Mouse (Mus musculus): Measurements from ENCODE around the gene Rin1. TPM values are rescaled to one million over a fixed set of nuclear protein-coding genes. Genes with fewer than 3 reads are reported as not detected.
A peak's percentile ranks its signal among the peaks of the same experiment; 100 is the strongest.

The Rin1 gene
- polyA plus RNA-seq, 1 experiment from 2014 or later: 2.4 TPM

DNA sequence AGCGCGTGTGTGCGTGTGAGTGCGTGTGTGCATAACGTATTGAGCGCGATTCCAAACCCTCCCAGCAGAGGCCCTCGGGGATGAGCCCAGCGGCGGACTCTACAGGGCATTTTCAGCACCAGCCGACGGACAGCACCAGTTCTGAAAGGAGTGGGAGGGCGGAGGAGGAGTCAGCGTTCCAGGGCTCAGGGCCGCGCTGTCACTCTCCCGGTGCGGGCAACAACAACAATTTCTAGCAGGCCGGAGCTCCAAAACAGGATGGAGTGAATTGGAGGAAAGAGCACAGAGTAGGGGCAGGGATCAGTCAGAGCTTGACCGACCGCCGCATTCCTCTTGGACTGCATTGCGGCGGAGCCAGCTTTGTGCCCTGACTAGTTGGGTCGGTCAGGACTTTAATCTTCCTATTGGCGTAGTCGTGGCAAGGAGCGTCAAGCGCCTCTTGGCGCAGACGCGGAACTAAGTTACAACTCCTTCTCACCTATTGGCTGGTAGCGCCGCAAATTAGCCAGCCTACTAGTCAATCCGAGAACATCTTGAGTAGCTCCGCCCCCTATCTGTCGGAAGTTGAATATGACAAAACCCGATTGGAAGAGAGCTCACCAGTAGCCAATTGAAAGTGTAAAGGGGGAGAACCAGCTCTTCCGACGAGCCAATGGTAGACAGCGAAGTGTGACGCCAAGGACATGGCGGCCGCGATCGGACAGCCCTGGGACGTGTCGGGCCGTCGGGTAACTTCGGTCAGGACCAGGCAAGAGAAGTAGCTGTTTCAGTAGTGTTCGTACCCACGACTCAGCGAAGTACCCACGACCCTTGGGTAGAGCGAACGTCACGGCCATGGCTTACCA is 37.8 kb downstream of the Rin1 start, which contains the start of gene Yif1a:
Yif1a (plus strand) TSS at position 655 of the 845 bp plus-strand sequence.
- ATAC-seq (ENCODE audit: insufficient number of reproducible peaks, insufficient read depth, low FRiP score, low TSS enrichment): peak; percentile 94
- under 1% methylated on average over 58 of the region's 58 CpGs for WGBS
- Histone ChIP-seq H3K4me2 (replicated peaks) (peak within 1 kb of the TSS; percentile 77), H3K27me3 (peaks cover 34% of the 10 kb centered on the region), H3K9me3 (no peaks in the 10 kb centered on the region), H3K4me3 (peak within 1 kb of the TSS; percentile 79), H3K9ac (peak within 1 kb of the TSS; percentile 75), H3K27ac (peak within 1 kb of the TSS; percentile 65), H3K36me3 (peaks cover 27% of the 10 kb centered on the region), H3K4me1 (peaks cover 23% of the 10 kb centered on the region)

DNA sequence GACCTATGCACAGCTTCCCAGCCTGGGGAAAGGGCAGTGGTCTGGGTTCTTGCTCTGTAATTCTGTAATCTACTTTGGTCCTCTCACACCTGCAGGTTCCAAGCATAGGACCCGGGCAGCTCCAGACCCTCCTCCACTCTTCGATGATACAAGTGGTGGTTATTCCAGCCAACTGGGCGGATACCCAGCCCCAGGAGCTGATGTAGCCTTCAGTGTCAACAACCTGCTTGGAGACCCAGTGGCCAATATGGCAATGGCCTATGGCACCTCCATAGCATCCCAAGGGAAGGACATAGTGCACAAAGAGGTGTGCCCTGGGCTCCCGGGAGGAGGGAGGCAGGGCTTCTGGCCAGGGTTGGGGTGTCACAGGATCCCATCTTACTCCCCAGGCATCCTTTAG is 39.0 kb downstream of the Rin1 start:
- Histone ChIP-seq H3K9ac (peak overlapping the region; percentile 75), H3K4me2 (replicated peaks) (peak overlapping the region; percentile 77), H3K27me3 (peaks cover 22% of the 10 kb centered on the region), H3K36me3 (peaks cover 35% of the 10 kb centered on the region), H3K9me3 (no peaks in the 10 kb centered on the region), H3K4me3 (peak overlapping the region; percentile 79), H3K4me1 (peaks cover 29% of the 10 kb centered on the region), H3K27ac (no peak overlapping the region)
- WGBS: 90% methylated on average over 4 of the region's 4 CpGs
- no peak for ATAC-seq (ENCODE audit: insufficient number of reproducible peaks, insufficient read depth, low FRiP score, low TSS enrichment)

DNA sequence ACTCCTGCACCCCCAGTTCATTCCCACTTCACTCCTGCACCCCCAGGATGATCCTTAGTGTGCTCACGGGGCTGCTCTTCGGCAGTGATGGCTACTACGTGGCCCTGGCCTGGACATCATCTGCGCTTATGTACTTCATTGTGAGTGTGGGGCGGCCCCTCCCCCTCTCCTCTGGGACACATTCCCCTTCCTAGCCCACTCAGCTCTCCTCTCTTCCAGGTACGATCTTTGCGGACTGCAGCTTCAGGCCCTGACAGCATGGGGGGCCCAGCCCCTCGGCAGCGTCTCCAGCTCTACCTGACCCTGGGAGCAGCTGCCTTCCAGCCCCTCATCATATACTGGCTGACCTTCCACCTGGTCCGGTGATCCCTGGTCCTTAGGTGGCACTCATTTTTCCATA is 41.8 kb downstream of the Rin1 start:
- no peak overlapping the region for H3K27ac ChIP-seq
- H3K4me1 ChIP-seq: peaks cover 47% of the 10 kb centered on the region
- no peaks in the 10 kb centered on the region for H3K9me3 ChIP-seq
- 92% methylated on average over 10 of the region's 10 CpGs for WGBS
- no peak overlapping the region for H3K9ac ChIP-seq
- no peaks in the 10 kb centered on the region for H3K27me3 ChIP-seq
- no peak for ATAC-seq (ENCODE audit: insufficient number of reproducible peaks, insufficient read depth, low FRiP score, low TSS enrichment)
- no peak overlapping the region for H3K4me3 ChIP-seq
- H3K4me2 ChIP-seq (replicated peaks): no peak overlapping the region
- H3K36me3 ChIP-seq: peaks cover 35% of the 10 kb centered on the region

DNA sequence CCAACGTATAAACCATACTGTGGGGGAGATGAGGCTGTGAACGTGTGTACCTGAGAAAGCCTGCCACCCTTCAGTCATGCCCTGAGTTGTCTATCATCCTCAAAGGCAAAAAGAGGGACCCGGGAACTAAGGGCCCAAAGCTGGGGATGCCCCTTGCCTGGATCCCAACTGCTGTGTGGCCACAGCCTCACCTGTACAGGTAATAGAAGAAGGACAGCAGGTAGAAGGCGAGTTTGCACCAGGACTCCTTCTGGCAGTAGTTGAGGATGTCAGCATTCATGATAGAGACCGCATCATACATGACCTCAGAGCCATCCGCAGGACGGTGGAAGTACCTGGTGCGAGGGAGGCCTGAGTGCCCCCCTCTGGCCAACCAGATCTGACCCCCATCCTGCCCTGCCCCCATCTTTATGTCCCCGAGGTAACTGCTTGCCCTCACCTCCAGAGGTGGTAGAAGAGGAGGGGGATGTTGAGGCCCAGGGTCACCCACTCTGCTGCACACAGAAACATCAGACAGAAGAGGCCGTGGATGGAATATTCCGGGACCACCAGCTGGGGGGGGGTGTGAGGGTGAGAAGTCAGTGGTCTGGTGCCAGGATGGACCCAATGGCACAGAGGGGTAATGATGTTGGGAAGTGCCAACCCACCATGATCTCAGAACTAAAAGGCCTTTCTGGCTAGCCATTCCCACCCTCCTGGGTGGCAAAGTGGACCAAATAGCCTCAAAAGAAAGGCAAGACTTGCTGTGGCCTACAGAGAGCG is 43.4 kb downstream of the Rin1 start:
- Histone ChIP-seq H3K9ac (no peak overlapping the region), H3K4me3 (no peak overlapping the region), H3K4me1 (peaks cover 51% of the 10 kb centered on the region), H3K9me3 (no peaks in the 10 kb centered on the region), H3K4me2 (replicated peaks) (no peak overlapping the region; the same call in 1 of the 2 replicates), H3K27me3 (no peaks in the 10 kb centered on the region), H3K27ac (no peak overlapping the region), H3K36me3 (peaks cover 35% of the 10 kb centered on the region)
- ATAC-seq (ENCODE audit: insufficient number of reproducible peaks, insufficient read depth, low FRiP score, low TSS enrichment): no peak
- 74% methylated on average over 12 of the region's 12 CpGs for WGBS

DNA sequence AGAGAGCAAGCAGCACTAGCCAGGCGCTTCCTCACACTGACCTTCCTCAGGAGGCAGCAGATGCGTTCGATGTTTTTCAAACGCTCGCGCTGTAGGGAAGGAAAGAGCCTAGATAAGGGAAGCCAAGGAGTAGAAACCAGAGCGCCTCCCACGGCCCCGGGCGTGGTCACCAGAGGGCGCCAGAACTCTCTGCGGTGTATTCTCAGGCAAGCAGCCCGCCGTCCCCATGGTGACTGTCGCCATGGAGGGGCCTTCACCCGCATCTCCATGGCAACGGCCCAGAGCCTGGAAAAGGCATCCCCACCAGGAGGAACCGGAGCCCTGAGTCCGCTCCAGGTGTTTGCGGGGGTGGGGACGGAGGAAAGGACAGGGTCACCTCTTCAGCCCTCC is 44.0 kb downstream of the Rin1 start:
- Histone ChIP-seq H3K27ac (no peak overlapping the region), H3K4me1 (peaks cover 51% of the 10 kb centered on the region), H3K9ac (no peak overlapping the region)

DNA sequence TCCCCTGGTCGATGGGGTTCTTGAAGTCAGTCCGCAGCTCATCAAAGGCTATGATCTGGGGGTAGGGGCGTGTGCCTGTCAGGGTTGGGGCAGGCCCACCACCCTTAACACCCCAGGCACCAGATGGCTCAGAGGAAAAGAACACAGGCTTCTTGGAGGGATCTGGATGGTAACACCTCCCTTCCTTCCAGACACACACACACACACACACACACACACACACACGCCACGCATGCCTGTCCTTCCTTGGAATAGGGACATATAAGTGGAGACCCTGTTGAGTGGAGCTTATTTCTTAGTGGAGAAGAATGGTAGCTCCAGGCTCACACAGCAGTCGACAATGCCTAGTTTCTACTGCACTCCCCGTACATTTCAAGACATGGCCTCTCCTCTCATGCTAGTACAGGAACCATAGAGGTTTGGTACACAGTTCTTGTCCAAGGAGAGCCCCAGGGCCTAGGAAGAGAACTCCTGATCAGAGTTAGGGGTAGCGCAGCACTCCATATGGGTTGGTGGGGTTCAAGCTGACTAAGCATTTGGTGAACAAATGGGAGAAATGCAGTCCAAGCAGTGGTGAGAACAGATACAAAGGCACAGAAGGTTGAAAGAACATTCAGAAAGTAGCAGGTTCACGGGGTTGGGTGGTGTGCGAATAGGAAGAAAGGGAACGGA is 44.6 kb downstream of the Rin1 start:
- peak overlapping the region; percentile 30; the same call in 1 of the 2 replicates for H3K27ac ChIP-seq
- H3K27me3 ChIP-seq: no peaks in the 10 kb centered on the region
- 44% methylated on average over 11 of the region's 11 CpGs for WGBS
- no peak for ATAC-seq (ENCODE audit: insufficient number of reproducible peaks, insufficient read depth, low FRiP score, low TSS enrichment)
- H3K36me3 ChIP-seq: peaks cover 43% of the 10 kb centered on the region
- H3K4me3 ChIP-seq: 0 out of 2 replicates have a peak overlapping the region, but pooled peaks have one; percentile 2
- peak overlapping the region; percentile 98 for H3K4me2 ChIP-seq (replicated peaks)
- H3K9ac ChIP-seq: no peak overlapping the region
- H3K4me1 ChIP-seq: peaks cover 52% of the 10 kb centered on the region
- no peaks in the 10 kb centered on the region for H3K9me3 ChIP-seq

More for the DNA sequence above, 44.0 kb downstream of the Rin1 start:
- ATAC-seq (ENCODE audit: insufficient number of reproducible peaks, insufficient read depth, low FRiP score, low TSS enrichment): peak; percentile 65
- peaks cover 37% of the 10 kb centered on the region for H3K36me3 ChIP-seq
- no peaks in the 10 kb centered on the region for H3K27me3 ChIP-seq
- 1% methylated on average over 21 of the region's 21 CpGs for WGBS
- H3K4me3 ChIP-seq: 0 out of 2 replicates have a peak overlapping the region, but pooled peaks have one; percentile 2
- H3K4me2 ChIP-seq (replicated peaks): peak overlapping the region; percentile 32
- H3K9me3 ChIP-seq: no peaks in the 10 kb centered on the region

DNA sequence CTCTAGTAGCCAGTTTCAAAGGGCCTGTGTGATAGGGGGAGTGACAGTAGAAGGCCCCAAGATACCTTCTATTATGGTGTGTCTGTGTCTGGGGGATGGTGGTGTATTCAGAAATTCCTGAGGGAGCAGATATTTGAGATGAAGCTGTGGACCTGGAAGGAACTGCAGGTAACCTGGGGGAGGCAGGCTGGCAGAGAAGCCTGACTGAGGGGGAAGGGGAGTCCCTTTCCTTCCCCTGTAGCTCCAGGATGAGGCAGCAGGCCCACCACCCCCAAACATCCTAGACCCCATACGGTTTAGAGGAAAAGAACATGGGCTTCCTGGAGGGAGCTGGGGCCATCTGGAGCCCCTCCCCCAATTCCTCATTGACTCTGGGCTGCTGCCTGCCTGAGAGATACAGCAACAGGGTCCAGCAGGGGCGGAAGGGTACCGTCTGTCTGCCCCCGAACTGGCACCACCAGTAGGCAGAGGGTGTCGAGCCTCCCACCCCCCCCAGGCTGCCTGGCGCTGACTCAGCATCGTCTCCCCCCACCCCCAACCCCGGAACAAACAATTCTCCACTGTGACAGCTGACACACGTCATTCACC is 45.7 kb downstream of the Rin1 start:
- H3K36me3 ChIP-seq: peaks cover 47% of the 10 kb centered on the region
- H3K9me3 ChIP-seq: no peaks in the 10 kb centered on the region
- H3K4me3 ChIP-seq: no peak overlapping the region
- no peak for ATAC-seq (ENCODE audit: insufficient number of reproducible peaks, insufficient read depth, low FRiP score, low TSS enrichment)
- 0 out of 2 replicates have a peak overlapping the region, but pooled peaks have one; percentile 12 for H3K9ac ChIP-seq
- 14% methylated on average over 9 of the region's 9 CpGs for WGBS
- peak overlapping the region; percentile 98 for H3K4me2 ChIP-seq (replicated peaks)
- no peaks in the 10 kb centered on the region for H3K27me3 ChIP-seq
- H3K4me1 ChIP-seq: peaks cover 52% of the 10 kb centered on the region
- H3K27ac ChIP-seq: no peak overlapping the region

DNA sequence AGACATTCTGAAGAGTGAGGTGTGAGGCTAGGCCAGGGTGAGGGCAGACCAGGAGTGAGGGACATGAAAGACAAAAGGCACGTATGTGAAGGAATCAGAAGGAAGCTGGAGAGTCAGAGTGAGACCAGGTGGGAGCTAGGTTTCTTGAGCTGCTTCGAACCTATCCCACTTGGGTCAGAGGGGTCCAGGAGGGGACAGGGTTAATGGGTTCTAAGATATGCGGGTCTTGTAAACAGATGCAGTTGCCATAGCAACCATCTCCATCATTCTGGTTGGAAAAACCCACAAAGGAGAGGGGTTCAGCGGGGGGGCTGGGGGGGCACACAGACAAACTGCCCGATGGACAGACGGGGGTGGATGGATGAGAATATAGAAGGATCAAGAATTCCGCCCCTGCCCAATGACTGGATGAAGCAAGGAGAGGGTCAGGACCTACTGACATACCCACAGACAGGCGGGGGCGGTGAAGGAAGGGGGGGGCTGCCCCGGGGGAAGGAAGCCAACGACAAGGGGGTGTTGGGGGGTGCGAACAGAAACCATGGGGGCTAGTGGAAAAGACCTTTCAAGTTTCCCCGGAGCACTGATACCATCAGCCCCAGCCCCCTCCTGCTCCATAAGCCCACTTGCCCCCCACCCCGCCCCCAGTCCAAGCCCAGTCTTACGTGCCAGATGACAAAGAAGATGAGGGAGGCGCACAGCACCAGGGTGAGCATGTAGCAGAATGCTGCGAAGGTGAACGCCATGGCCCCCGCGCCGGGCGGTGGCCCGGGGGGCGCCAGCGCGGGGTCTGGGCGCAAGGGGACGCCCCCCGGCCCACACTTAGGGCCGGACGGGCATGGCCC is 47.5 kb downstream of the Rin1 start:
- Histone ChIP-seq H3K4me3 (peak overlapping the region; percentile 79), H3K36me3 (peaks cover 47% of the 10 kb centered on the region), H3K9me3 (no peaks in the 10 kb centered on the region), H3K27me3 (no peaks in the 10 kb centered on the region), H3K4me2 (replicated peaks) (peak overlapping the region; percentile 98), H3K4me1 (peaks cover 52% of the 10 kb centered on the region), H3K9ac (peak overlapping the region; percentile 93), H3K27ac (peak overlapping the region; percentile 71; the same call in 1 of the 2 replicates)
- WGBS: 5% methylated on average over 24 of the region's 31 CpGs
- 0 out of 2 replicates have a peak, but pooled peaks have one; percentile 7 for ATAC-seq (ENCODE audit: insufficient number of reproducible peaks, insufficient read depth, low FRiP score, low TSS enrichment)

DNA sequence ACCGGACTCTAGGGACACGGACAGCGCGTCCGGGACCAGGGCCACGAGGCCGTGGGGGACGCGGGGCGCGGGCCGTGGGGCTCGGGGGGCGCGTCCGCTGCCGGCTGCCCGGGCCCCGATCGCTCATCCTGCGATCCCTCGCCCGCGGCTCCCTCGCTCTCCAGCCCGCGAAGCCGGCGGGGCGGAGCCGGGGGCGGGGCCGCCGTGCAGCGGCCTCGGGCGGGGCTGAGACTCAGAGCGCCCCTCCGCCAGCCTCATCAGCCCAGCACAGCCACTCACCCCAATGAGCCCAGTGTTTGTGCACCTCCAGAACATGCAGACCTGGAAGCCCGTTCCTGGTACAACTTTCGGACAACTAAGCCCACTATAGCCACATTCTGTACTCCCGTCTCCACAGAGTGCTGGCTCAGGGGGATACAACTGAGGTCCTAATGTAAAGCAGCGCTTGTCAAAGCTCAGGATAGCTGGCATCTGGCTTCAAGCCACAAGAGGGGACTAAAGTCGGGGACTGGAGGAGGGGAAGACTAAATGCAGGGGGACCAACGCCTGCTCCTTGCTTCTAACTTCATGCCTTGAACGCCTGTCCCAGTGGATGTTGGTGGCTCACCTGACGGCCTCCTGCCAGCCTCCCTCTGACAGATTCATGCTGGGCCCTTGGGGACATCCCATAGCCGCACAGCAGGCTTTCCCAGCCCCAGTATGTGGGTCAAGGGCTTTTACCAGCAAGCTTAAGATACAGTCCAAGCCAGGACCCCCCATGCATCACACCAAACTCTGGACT is 48.3 kb downstream of the Rin1 start, which contains the start of gene Cnih2:
Cnih2 (minus strand) TSS at position 159 of the 781 bp plus-strand sequence.
- H3K4me2 ChIP-seq (replicated peaks): peak within 1 kb of the TSS; percentile 98
- ATAC-seq (ENCODE audit: insufficient number of reproducible peaks, insufficient read depth, low FRiP score, low TSS enrichment): peak; percentile 48
- H3K9ac ChIP-seq: peak within 1 kb of the TSS; percentile 93
- H3K36me3 ChIP-seq: peaks cover 48% of the 10 kb centered on the region
- peak within 1 kb of the TSS; percentile 79 for H3K4me3 ChIP-seq
- peak within 1 kb of the TSS; percentile 71 for H3K27ac ChIP-seq
- no peaks in the 10 kb centered on the region for H3K27me3 ChIP-seq
- peaks cover 52% of the 10 kb centered on the region for H3K4me1 ChIP-seq
- no peaks in the 10 kb centered on the region for H3K9me3 ChIP-seq
- WGBS: 2% methylated on average over 48 of the region's 48 CpGs

DNA sequence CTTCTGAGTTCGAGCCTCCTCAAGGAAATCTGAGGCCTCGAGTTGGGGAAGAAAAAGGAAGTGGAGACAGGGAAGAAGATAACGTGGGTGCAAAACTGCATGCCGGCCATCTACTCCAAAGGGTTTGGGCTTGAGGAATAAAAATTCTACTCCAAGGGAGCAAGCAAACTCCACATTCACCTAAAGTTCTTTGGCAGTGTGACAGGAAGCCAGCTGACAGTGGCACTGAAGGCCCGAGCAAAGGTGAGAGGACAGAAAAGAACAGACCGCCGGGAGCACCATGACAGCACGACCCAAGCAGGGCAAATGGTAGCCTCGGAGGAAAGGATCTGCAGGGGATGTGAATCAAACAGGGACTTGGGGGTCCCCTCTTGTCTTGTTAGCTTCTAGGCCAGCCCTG is 55.8 kb downstream of the Rin1 start:
- no peaks in the 10 kb centered on the region for H3K9me3 ChIP-seq
- WGBS: 19% methylated on average over 9 of the region's 9 CpGs
- peak overlapping the region; percentile 91 for H3K27ac ChIP-seq
- peak overlapping the region; percentile 87 for H3K9ac ChIP-seq
- H3K4me3 ChIP-seq: peak overlapping the region; percentile 79
- peaks cover 12% of the 10 kb centered on the region for H3K4me1 ChIP-seq
- no peaks in the 10 kb centered on the region for H3K27me3 ChIP-seq
- peaks cover 69% of the 10 kb centered on the region for H3K36me3 ChIP-seq
- peak overlapping the region; percentile 87 for H3K4me2 ChIP-seq (replicated peaks)
- no peak for ATAC-seq (ENCODE audit: insufficient number of reproducible peaks, insufficient read depth, low FRiP score, low TSS enrichment)
